ENCODE assay signal across 8 mouse cellular contexts in genomic region chr12:110840348-110841198, GRCm38 (mm10). TPM values are rescaled to one million over a fixed set of nuclear protein-coding genes. Genes with fewer than 3 reads are reported as not detected.
A peak's percentile ranks its signal among the peaks of the same experiment; 100 is the strongest.
DNase-seq lines count a peak whose midpoint lies in the region; ATAC-seq and TF ChIP-seq lines count a peak whose summit lies in the region.

Gene Mok, minus strand, starts transcription at chr12:110840939.

- peak within 1 kb of the TSS; percentile 86 for H3K9ac ChIP-seq in heart, embryonic 13.5 days
- H3K9ac ChIP-seq in liver, embryonic 12.5 days = peak within 1 kb of the TSS; percentile 60
- H3K9ac ChIP-seq in stomach, embryonic 15.5 days = peak within 1 kb of the TSS; percentile 23

- no peaks in the 10 kb centered on the region for H3K27me3 ChIP-seq in C2C12 (ENCODE audit: control insufficient read depth, insufficient read depth, insufficient read length)
- peaks cover 32% of the 10 kb centered on the region for H3K27me3 ChIP-seq in erythroblast, embryonic 14.5 days (ENCODE audit: control insufficient read depth)
- H3K27me3 ChIP-seq in heart, embryonic 13.5 days (replicated peaks) = no peaks in the 10 kb centered on the region
- peaks cover 15% of the 10 kb centered on the region; the same call in 1 of the 2 replicates for H3K27me3 ChIP-seq in liver, embryonic 12.5 days (replicated peaks)
- no peaks in the 10 kb centered on the region for H3K27me3 ChIP-seq in stomach, embryonic 15.5 days (replicated peaks)

- H3K4me1 ChIP-seq in erythroblast, embryonic 14.5 days (ENCODE audit: control insufficient read depth) = peaks cover 42% of the 10 kb centered on the region
- H3K4me1 ChIP-seq in heart, embryonic 13.5 days = peaks cover 27% of the 10 kb centered on the region
- peaks cover 37% of the 10 kb centered on the region for H3K4me1 ChIP-seq in liver, embryonic 12.5 days
- peaks cover 5% of the 10 kb centered on the region for H3K4me1 ChIP-seq in stomach, embryonic 15.5 days

- no peak within 1 kb of the TSS for H3K27ac ChIP-seq in heart, embryonic 13.5 days (replicated peaks)
- no peak within 1 kb of the TSS for H3K27ac ChIP-seq in liver, embryonic 12.5 days
- no peak within 1 kb of the TSS for H3K27ac ChIP-seq in stomach, embryonic 15.5 days

- WGBS in heart, embryonic 13.5 days = under 1% methylated on average over 71 of the region's 71 CpGs
- WGBS in liver, embryonic 12.5 days (ENCODE audit: insufficient replicate concordance) = under 1% methylated on average over 71 of the region's 71 CpGs
- under 1% methylated on average over 71 of the region's 71 CpGs for WGBS in stomach, embryonic 15.5 days

- TF ChIP-seq CTCF in C2C12 (IDR thresholded peaks at IDR 0.05; ENCODE audit: control insufficient read depth, insufficient read depth, insufficient read length) = no peak
- no peak for TF ChIP-seq CTCF in brain, embryonic 14.5 days (IDR thresholded peaks at IDR 0.05; ENCODE audit: borderline replicate concordance, extremely low read depth, insufficient read depth, insufficient read length)

- ATAC-seq in heart, embryonic 13.5 days (ENCODE audit: extremely low read depth, insufficient number of reproducible peaks, low FRiP score, low TSS enrichment) = peak; percentile 44
- peak; percentile 40; the same call in 1 of the 2 replicates for ATAC-seq in liver, embryonic 12.5 days
- peak; percentile 27; the same call in 1 of the 2 replicates for ATAC-seq in stomach, embryonic 15.5 days (ENCODE audit: insufficient read depth, low FRiP score, low read depth)

- H3K9me3 ChIP-seq in erythroblast, embryonic 14.5 days (ENCODE audit: control insufficient read depth, low read length) = no peaks in the 10 kb centered on the region
- no peaks in the 10 kb centered on the region for H3K9me3 ChIP-seq in heart, embryonic 13.5 days
- H3K9me3 ChIP-seq in liver, embryonic 12.5 days (replicated peaks) = no peaks in the 10 kb centered on the region
- no peaks in the 10 kb centered on the region for H3K9me3 ChIP-seq in stomach, embryonic 15.5 days

- H3K36me3 ChIP-seq in C2C12 (ENCODE audit: control insufficient read depth, insufficient read depth) = no peaks in the 10 kb centered on the region
- no peaks in the 10 kb centered on the region for H3K36me3 ChIP-seq in erythroblast, embryonic 14.5 days (ENCODE audit: control insufficient read depth)
- H3K36me3 ChIP-seq in heart, embryonic 13.5 days = no peaks in the 10 kb centered on the region
- H3K36me3 ChIP-seq in liver, embryonic 12.5 days = no peaks in the 10 kb centered on the region
- H3K36me3 ChIP-seq in stomach, embryonic 15.5 days = no peaks in the 10 kb centered on the region

- peak; percentile 97 for DNase-seq in brain, embryonic 14.5 days (ENCODE audit: low read depth)
- DNase-seq in kidney, postnatal 10 days = peak; percentile 96
- DNase-seq in natural killer cell, adult 2 months (ENCODE audit: low spot score in 2 of 2) = peak; percentile 94 to 95

- H3K79me2 ChIP-seq in C2C12 (ENCODE audit: control insufficient read depth, insufficient read depth) = no peaks in the 10 kb centered on the region

- no peaks in the 10 kb centered on the region for H3K79me3 ChIP-seq in C2C12 (ENCODE audit: low read depth)

- TF ChIP-seq POLR2A in brain, embryonic 14.5 days (IDR thresholded peaks at IDR 0.05; ENCODE audit: borderline replicate concordance, extremely low read depth, insufficient read depth, insufficient read length, poor library complexity, severe bottlenecking) = peak; percentile 45; the same call in 1 of the 2 replicates

- H3K4me3 ChIP-seq in C2C12 (ENCODE audit: insufficient read depth, poor library complexity, severe bottlenecking) = peak within 1 kb of the TSS; percentile 82
- peak within 1 kb of the TSS; percentile 82 for H3K4me3 ChIP-seq in erythroblast, embryonic 14.5 days (replicated peaks)
- peak within 1 kb of the TSS; percentile 76 for H3K4me3 ChIP-seq in heart, embryonic 13.5 days
- H3K4me3 ChIP-seq in liver, embryonic 12.5 days = peak within 1 kb of the TSS; percentile 74
- H3K4me3 ChIP-seq in stomach, embryonic 15.5 days (replicated peaks) = peak within 1 kb of the TSS; percentile 80

- peak within 1 kb of the TSS; percentile 79 for H3K4me2 ChIP-seq in heart, embryonic 13.5 days
- peak within 1 kb of the TSS; percentile 80 for H3K4me2 ChIP-seq in liver, embryonic 12.5 days
- H3K4me2 ChIP-seq in stomach, embryonic 15.5 days = peak within 1 kb of the TSS; percentile 70

- peak within 1 kb of the TSS; percentile 46 for H3ac ChIP-seq in C2C12 (ENCODE audit: control insufficient read depth, insufficient read length, low read depth)

TF ChIP-seq in C2C12, 6 proteins besides CTCF, POLR2A, EP300 and RAD21:
- TF ChIP-seq CEBPB (IDR thresholded peaks at IDR 0.05; ENCODE audit: low read depth) = no peak
- TF ChIP-seq FOSL1 (IDR thresholded peaks at IDR 0.05; ENCODE audit: insufficient read depth, low read length, poor library complexity, severe bottlenecking) = no peak
- no peak for TF ChIP-seq USF1 (IDR thresholded peaks at IDR 0.05; ENCODE audit: low read depth)
- no peak for TF ChIP-seq MYOG (IDR thresholded peaks at IDR 0.05; ENCODE audit: control insufficient read depth, extremely low read depth, insufficient read length)
- no peak for TF ChIP-seq MAX (IDR thresholded peaks at IDR 0.05)
- no peak for TF ChIP-seq MYOD1 (IDR thresholded peaks at IDR 0.05; ENCODE audit: control insufficient read depth, insufficient read length, low read depth)

RNA-seq across cellular contexts. Expression of gene Mok, which starts in this region (rescaled TPM):
- 2.0 TPM for polyA plus RNA-seq in C2C12 (2012; fragmentation: generic; extraction: Trizol)
- 11.1 and 12.1 TPM in 2 replicates for polyA plus RNA-seq in brain, embryonic 14.5 days (2012; rRNA removed)
- 0.06 TPM in 1 of 2 replicates, not detected in the other for polyA plus RNA-seq in erythroblast, embryonic 14.5 days (2012)
- 2.7 and 3.5 TPM in 2 replicates for polyA plus RNA-seq in heart, embryonic 13.5 days (2015; fragmentation: Nextera tagmentation; extraction: Ambion mirVana)
- 0.51 and 0.63 TPM in 2 replicates for polyA plus RNA-seq in liver, embryonic 12.5 days (2016; fragmentation: Nextera tagmentation; extraction: Ambion mirVana)
- 2.5 and 3.3 TPM in 2 replicates for polyA plus RNA-seq in stomach, embryonic 15.5 days (2015; fragmentation: Nextera tagmentation; extraction: Ambion mirVana)

Comparison
In these comparisons a context has a peak if more than half of its experiments do, and no peak if none do; other contexts are left out.
1. Peak in ATAC-seq, H3K4me3 ChIP-seq, H3K9ac ChIP-seq and H3K4me2 ChIP-seq in liver, embryonic 12.5 days; RNA of the gene not detected or under 1 TPM.
2. H3K9ac ChIP-seq: peak in every context shown above with its lines; median percentile 86 in heart, embryonic 13.5 days; 60 in liver, embryonic 12.5 days; 23 in stomach, embryonic 15.5 days.